Mouse (Mus musculus): ENCODE measurements around the gene Rnf145. TPM values are rescaled to one million over a fixed set of nuclear protein-coding genes. Genes with fewer than 3 reads are reported as not detected.

Gene Rnf145
- polyA plus RNA-seq, 2 experiments: 45.8 to 49.0 TPM

GRCm38 (mm10) chr11:44572781-44573180 is 54.0 kb downstream of the Rnf145 start:
- Histone ChIP-seq H3K4me2 (ENCODE audit: low read depth) (no peak overlapping the region), H3K9ac (replicated peaks) (no peak overlapping the region), H3K9me3 (ENCODE audit: control insufficient read depth, low read length) (no peaks in the 10 kb centered on the region), H3K4me3 (ENCODE audit: insufficient read depth in 1 of 2, low read depth in 2 of 2, low read length in 2 of 2) (no peak overlapping the region), H3K36me3 (replicated peaks; ENCODE audit: control insufficient read depth, insufficient read depth, low read depth) (no peaks in the 10 kb centered on the region; the same call in 1 of the 2 replicates), H3K27me3 (ENCODE audit: control insufficient read depth, insufficient read depth, low read length) (no peaks in the 10 kb centered on the region), H3K27ac (no peak overlapping the region), H3K4me1 (replicated peaks; ENCODE audit: control insufficient read depth in 2 of 2, insufficient read depth in 2 of 2, low read length in 1 of 2) (no peaks in the 10 kb centered on the region)
- TF ChIP-seq CTCF (IDR thresholded peaks at IDR 0.05; ENCODE audit: low read depth) (no peak), EP300 (IDR thresholded peaks at IDR 0.05; ENCODE audit: low read depth) (no peak)
- no peak for DNase-seq (ENCODE audit: low read depth in 3 of 3, low spot score in 3 of 3)
- no peak for ATAC-seq (ENCODE audit: insufficient read depth)
- WGBS (ENCODE audit: insufficient replicate concordance): 87% methylated on average over 5 of the region's 5 CpGs

GRCm38 (mm10) chr11:44573396-44573795 is 54.6 kb downstream of the Rnf145 start:
- DNase-seq (ENCODE audit: low read depth in 3 of 3, low spot score in 3 of 3) (no peak), ATAC-seq (ENCODE audit: insufficient read depth) (no peak)
- no peak overlapping the region for H3K4me2 ChIP-seq (ENCODE audit: low read depth)
- no peak overlapping the region for H3K4me3 ChIP-seq (ENCODE audit: insufficient read depth in 1 of 2, low read depth in 2 of 2, low read length in 2 of 2)
- no peak overlapping the region for H3K27ac ChIP-seq
- no peaks in the 10 kb centered on the region for H3K27me3 ChIP-seq (ENCODE audit: control insufficient read depth, insufficient read depth, low read length)
- TF ChIP-seq EP300 (IDR thresholded peaks at IDR 0.05; ENCODE audit: low read depth) (no peak), CTCF (IDR thresholded peaks at IDR 0.05; ENCODE audit: low read depth) (no peak)
- no peaks in the 10 kb centered on the region; the same call in 1 of the 2 replicates for H3K36me3 ChIP-seq (replicated peaks; ENCODE audit: control insufficient read depth, insufficient read depth, low read depth)
- WGBS (ENCODE audit: insufficient replicate concordance): 62% methylated on average over 3 of the region's 3 CpGs
- no peaks in the 10 kb centered on the region for H3K4me1 ChIP-seq (replicated peaks; ENCODE audit: control insufficient read depth in 2 of 2, insufficient read depth in 2 of 2, low read length in 1 of 2)
- no peaks in the 10 kb centered on the region for H3K9me3 ChIP-seq (ENCODE audit: control insufficient read depth, low read length)
- no peak overlapping the region for H3K9ac ChIP-seq (replicated peaks)

- WGBS (ENCODE audit: insufficient replicate concordance): 79% methylated on average over 8 of the region's 8 CpGs
- no peaks in the 10 kb centered on the region for H3K9me3 ChIP-seq (ENCODE audit: control insufficient read depth, low read length)
- ATAC-seq (ENCODE audit: insufficient read depth): no peak
- H3K4me1 ChIP-seq (replicated peaks; ENCODE audit: control insufficient read depth in 2 of 2, insufficient read depth in 2 of 2, low read length in 1 of 2): no peaks in the 10 kb centered on the region
- DNase-seq (ENCODE audit: low read depth in 3 of 3, low spot score in 3 of 3): no peak
- H3K4me2 ChIP-seq (ENCODE audit: low read depth): no peak overlapping the region
- no peak overlapping the region for H3K4me3 ChIP-seq (ENCODE audit: insufficient read depth in 1 of 2, low read depth in 2 of 2, low read length in 2 of 2)
- no peak overlapping the region for H3K9ac ChIP-seq (replicated peaks)
- no peaks in the 10 kb centered on the region; the same call in 1 of the 2 replicates for H3K36me3 ChIP-seq (replicated peaks; ENCODE audit: control insufficient read depth, insufficient read depth, low read depth)
- H3K27me3 ChIP-seq (ENCODE audit: control insufficient read depth, insufficient read depth, low read length): no peaks in the 10 kb centered on the region
- H3K27ac ChIP-seq: no peak overlapping the region
- no peak for TF ChIP-seq EP300 (IDR thresholded peaks at IDR 0.05; ENCODE audit: low read depth)
- TF ChIP-seq CTCF (IDR thresholded peaks at IDR 0.05; ENCODE audit: low read depth): no peak
Observed at GRCm38 (mm10) chr11:44574391-44574790, 55.6 kb downstream of the Rnf145 start.

GRCm38 (mm10) chr11:44574820-44575219 is 56.1 kb downstream of the Rnf145 start:
- Histone ChIP-seq H3K4me3 (ENCODE audit: insufficient read depth in 1 of 2, low read depth in 2 of 2, low read length in 2 of 2) (no peak overlapping the region), H3K27ac (no peak overlapping the region), H3K36me3 (replicated peaks; ENCODE audit: control insufficient read depth, insufficient read depth, low read depth) (no peaks in the 10 kb centered on the region), H3K4me2 (ENCODE audit: low read depth) (no peak overlapping the region), H3K27me3 (ENCODE audit: control insufficient read depth, insufficient read depth, low read length) (no peaks in the 10 kb centered on the region), H3K9ac (replicated peaks) (no peak overlapping the region), H3K9me3 (ENCODE audit: control insufficient read depth, low read length) (no peaks in the 10 kb centered on the region), H3K4me1 (replicated peaks; ENCODE audit: control insufficient read depth in 2 of 2, insufficient read depth in 2 of 2, low read length in 1 of 2) (no peaks in the 10 kb centered on the region)
- ATAC-seq (ENCODE audit: insufficient read depth): no peak
- 87% methylated on average over 5 of the region's 5 CpGs for WGBS (ENCODE audit: insufficient replicate concordance)
- TF ChIP-seq EP300 (IDR thresholded peaks at IDR 0.05; ENCODE audit: low read depth) (no peak), CTCF (IDR thresholded peaks at IDR 0.05; ENCODE audit: low read depth) (no peak)
- DNase-seq (ENCODE audit: low read depth in 3 of 3, low spot score in 3 of 3): no peak

- Histone ChIP-seq H3K27me3 (ENCODE audit: control insufficient read depth, insufficient read depth, low read length) (no peaks in the 10 kb centered on the region), H3K4me3 (ENCODE audit: insufficient read depth in 1 of 2, low read depth in 2 of 2, low read length in 2 of 2) (no peak overlapping the region), H3K9me3 (ENCODE audit: control insufficient read depth, low read length) (no peaks in the 10 kb centered on the region), H3K27ac (no peak overlapping the region), H3K4me1 (replicated peaks; ENCODE audit: control insufficient read depth in 2 of 2, insufficient read depth in 2 of 2, low read length in 1 of 2) (no peaks in the 10 kb centered on the region; a peak in 1 of 4 replicates), H3K4me2 (ENCODE audit: low read depth) (no peak overlapping the region), H3K36me3 (replicated peaks; ENCODE audit: control insufficient read depth, insufficient read depth, low read depth) (no peaks in the 10 kb centered on the region), H3K9ac (replicated peaks) (no peak overlapping the region)
- TF ChIP-seq CTCF (IDR thresholded peaks at IDR 0.05; ENCODE audit: low read depth): no peak
- TF ChIP-seq EP300 (IDR thresholded peaks at IDR 0.05; ENCODE audit: low read depth): no peak
- WGBS (ENCODE audit: insufficient replicate concordance): 71% methylated on average over 9 of the region's 9 CpGs
- ATAC-seq (ENCODE audit: insufficient read depth) (no peak), DNase-seq (ENCODE audit: low read depth in 3 of 3, low spot score in 3 of 3) (no peak)
Observed at GRCm38 (mm10) chr11:44577911-44578310, 59.1 kb downstream of the Rnf145 start.

All from liver, embryonic 14.5 days (tissue).